Mouse (Mus musculus) spleen, adult 2 months (tissue): ENCODE data around the gene Mmp28. TPM values are rescaled to one million over a fixed set of nuclear protein-coding genes. Genes with fewer than 3 reads are reported as not detected.
A peak's percentile ranks its signal among the peaks of the same experiment; 100 is the strongest.

Source experiments
- DNase-seq, 2 experiments: peaks; one replicate each; pipeline versions ENCODE4 v3.0.0 to v3.0.0-alpha.2; 2012 to 2021; ENCODE audit warnings: low spot score in 2 of 2, low read depth in 1 of 2
- H3K27ac ChIP-seq: fragments of 200-500 bp; 2 replicates; pipeline ENCODE4 v1.5.1; 2012; ENCODE audit warnings: low read length, inconsistent platforms; ENCODE audit not compliant: insufficient read depth
- H3K27me3 ChIP-seq: fragments of 200-500 bp; 2 replicates; pipeline ENCODE4 v1.6.1; 2012; ENCODE audit warnings: mild to moderate bottlenecking, moderate library complexity, low read length, inconsistent platforms; ENCODE audit not compliant: control insufficient read depth, insufficient read depth
- H3K36me3 ChIP-seq: fragments of 200-500 bp; 2 replicates; pipeline ENCODE4 v1.6.1; 2012; ENCODE audit warnings: mild to moderate bottlenecking, low read length, inconsistent platforms; ENCODE audit not compliant: control insufficient read depth, insufficient read depth
- H3K4me1 ChIP-seq: fragments of 200-500 bp; 2 replicates; pipeline ENCODE4 v1.6.1; 2011; ENCODE audit warnings: inconsistent platforms; ENCODE audit not compliant: control insufficient read depth, insufficient read depth, insufficient read length
- H3K4me3 ChIP-seq: fragments of 200-500 bp; 2 replicates; pipeline ENCODE4 v1.5.1; 2011; ENCODE audit warnings: mild to moderate bottlenecking, inconsistent platforms; ENCODE audit not compliant: insufficient read depth, insufficient read length; ENCODE audit errors: extremely low read depth
- CTCF ChIP-seq: fragments of 200-500 bp; IDR thresholded peaks from 2 replicates; pipeline ENCODE4 v1.5.1; 2011; ENCODE audit warnings: mild to moderate bottlenecking, inconsistent platforms; ENCODE audit not compliant: insufficient read depth, insufficient read length, insufficient replicate concordance; ENCODE audit errors: extremely low read depth
- POLR2A ChIP-seq: fragments of 200-500 bp; IDR thresholded peaks from 2 replicates; pipeline ENCODE4 v1.6.1; 2011; ENCODE audit warnings: low read depth, low read length, inconsistent platforms
- WGBS: fragments of 180-500 bp; shearing (Covaris S2); methylation state at CpG from one replicate; pipeline ENCODE4 v1.1.7; 2018; 5-methylcytosine and 5-hydroxymethylcytosine counted together
- polyA plus RNA-seq: library from polyadenylated mRNA; depleted of rRNA; stranded (reverse); fragments of >200 nt; gene quantifications from 2 replicates; pipeline ENCODE4 v1.2.3, GENCODE M21; 2012

The Mmp28 gene
- polyA plus RNA-seq, 1 experiment = 6.3 TPM

DNA sequence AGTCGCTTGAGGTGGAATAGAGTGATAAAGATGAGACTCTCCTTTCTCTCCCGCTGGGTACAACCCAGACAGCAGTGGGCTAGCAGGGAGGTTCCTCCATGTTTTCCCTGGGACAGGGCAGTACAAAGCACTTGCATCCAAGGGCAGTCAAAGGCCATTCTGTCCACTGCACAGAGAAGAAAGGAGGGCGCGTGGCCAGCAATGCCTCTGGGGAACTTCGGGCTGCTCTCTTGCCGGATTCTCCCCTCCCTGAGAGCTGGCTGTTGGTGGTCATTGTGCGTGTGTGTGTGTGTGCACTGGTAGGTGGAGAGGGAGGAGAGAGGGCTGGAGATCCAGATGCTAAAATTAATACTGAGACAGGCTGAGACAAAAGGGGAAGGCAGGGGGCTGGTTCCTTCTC lies 21.6 kb downstream of the Mmp28 start:
- Histone ChIP-seq H3K36me3 (no peaks in the 10 kb centered on the region), H3K27ac (no peak overlapping the region), H3K4me3 (no peak overlapping the region), H3K4me1 (peaks cover 5% of the 10 kb centered on the region; the same call in 1 of the 2 replicates), H3K27me3 (no peaks in the 10 kb centered on the region; the same call in 1 of the 2 replicates)
- no peak for DNase-seq
- 69% methylated on average over 7 of the region's 7 CpGs for WGBS
- TF ChIP-seq CTCF (no peak), POLR2A (no peak)

- H3K4me1 ChIP-seq = peaks cover 5% of the 10 kb centered on the region; the same call in 1 of the 2 replicates
- TF ChIP-seq CTCF (peak; percentile 99), POLR2A (peak; percentile 19; the same call in 1 of the 2 replicates)
- under 1% methylated on average over 64 of the region's 75 CpGs for WGBS
- no peak overlapping the region; the same call in 1 of the 2 replicates for H3K27ac ChIP-seq
- H3K4me3 ChIP-seq = peak overlapping the region; percentile 68
- peak; percentile 83 to 84 for DNase-seq
- no peaks in the 10 kb centered on the region; the same call in 1 of the 2 replicates for H3K27me3 ChIP-seq
- H3K36me3 ChIP-seq = no peaks in the 10 kb centered on the region
Observed at GRCm38 (mm10) chr11:83440081-83441064, 22.5 kb downstream of the Mmp28 start.

GRCm38 (mm10) chr11:83439426-83440060 lies 23.3 kb downstream of the Mmp28 start:
- 18% methylated on average over 11 of the region's 11 CpGs for WGBS

DNA sequence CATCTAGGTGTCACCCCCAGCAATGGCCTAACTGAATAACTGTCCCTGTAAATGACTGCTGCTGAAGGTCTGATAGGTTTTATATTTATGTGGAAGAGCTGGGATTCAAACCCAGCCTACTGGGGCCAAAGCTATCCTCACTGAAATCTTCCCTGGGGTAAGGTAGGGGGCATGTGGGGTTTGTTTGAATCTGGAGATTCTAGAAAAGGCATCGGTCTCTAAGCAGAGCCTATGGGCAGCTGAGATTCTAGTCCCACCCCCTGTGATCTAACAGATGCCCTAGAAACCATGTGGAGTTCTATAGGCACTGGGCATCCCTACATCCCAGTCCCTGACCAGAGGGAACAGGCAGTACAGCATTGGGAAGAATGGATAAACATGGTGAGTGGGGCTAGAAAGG lies 25.5 kb downstream of the Mmp28 start, which contains the start of gene 1700020L24Rik:
Gene 1700020L24Rik (plus strand): TSS at position 301 of the 400 bp plus-strand sequence.
- no peaks in the 10 kb centered on the region for H3K4me1 ChIP-seq
- TF ChIP-seq POLR2A (no peak), CTCF (no peak)
- H3K27me3 ChIP-seq = no peaks in the 10 kb centered on the region
- no peak within 1 kb of the TSS for H3K4me3 ChIP-seq
- no peak within 1 kb of the TSS for H3K27ac ChIP-seq
- 92% methylated on average over 1 of the region's 1 CpGs for WGBS
- H3K36me3 ChIP-seq = no peaks in the 10 kb centered on the region
- no peak for DNase-seq

More at GRCm38 (mm10) chr11:83439426-83440060, 23.3 kb downstream of the Mmp28 start:
- H3K27me3 ChIP-seq = no peaks in the 10 kb centered on the region; the same call in 1 of the 2 replicates
- H3K36me3 ChIP-seq = no peaks in the 10 kb centered on the region
- no peak for DNase-seq
- TF ChIP-seq POLR2A = no peak
- no peak for TF ChIP-seq CTCF
- 0 out of 2 replicates have a peak, but pooled peaks cover under 1% of the 10 kb centered on the region for H3K4me1 ChIP-seq
- H3K27ac ChIP-seq = no peak overlapping the region
- H3K4me3 ChIP-seq = peak overlapping the region; percentile 68; the same call in 1 of the 2 replicates

DNA sequence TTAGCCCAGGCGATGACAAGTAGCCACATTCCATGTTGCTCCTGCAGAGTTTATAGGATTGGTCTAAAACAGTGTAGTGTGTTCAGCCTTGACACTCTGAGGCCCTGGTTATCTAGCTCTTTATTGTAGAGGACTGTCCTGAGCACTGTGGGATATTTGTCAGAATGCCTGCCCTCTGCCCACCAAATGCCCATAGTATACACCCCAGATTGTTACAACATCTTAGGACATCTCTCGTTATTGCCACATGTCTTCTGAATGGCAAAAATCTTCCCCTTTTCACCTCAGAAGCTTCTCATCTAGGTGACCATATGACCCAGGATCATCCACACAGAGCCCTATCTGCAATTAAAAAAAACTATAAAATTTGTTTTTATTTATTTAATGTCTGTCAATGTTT lies 30.3 kb downstream of the Mmp28 start:
- Histone ChIP-seq H3K27me3 (peaks cover 6% of the 10 kb centered on the region; the same call in 1 of the 2 replicates), H3K27ac (no peak overlapping the region), H3K4me3 (no peak overlapping the region), H3K4me1 (no peaks in the 10 kb centered on the region), H3K36me3 (no peaks in the 10 kb centered on the region)
- DNase-seq = no peak
- no peak for TF ChIP-seq POLR2A
- no peak for TF ChIP-seq CTCF
- 85% methylated on average over 2 of the region's 2 CpGs for WGBS

DNA sequence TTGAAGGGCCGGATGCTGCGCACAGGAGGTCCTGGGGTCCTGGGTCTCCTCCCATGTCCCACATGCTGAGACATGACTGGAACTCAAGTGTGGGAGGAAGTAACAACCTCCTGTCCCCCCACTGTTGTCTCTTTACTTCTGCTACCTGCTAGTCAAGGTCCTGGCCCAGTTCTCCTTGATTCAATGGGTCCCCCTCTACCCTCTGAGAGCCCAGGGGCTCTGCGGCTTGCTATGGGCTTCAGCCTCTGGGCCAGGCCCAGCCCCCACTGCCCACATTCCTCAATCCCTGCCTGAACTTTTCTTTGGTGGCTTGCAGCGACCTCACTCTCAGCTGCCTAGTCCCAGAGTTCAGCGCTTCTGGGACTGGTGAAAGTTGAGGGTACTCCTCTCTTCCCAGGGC lies 33.5 kb downstream of the Mmp28 start, which contains the start of gene Gas2l2:
Gene Gas2l2 (minus strand): TSS at position 101 of the 400 bp plus-strand sequence.
- H3K4me3 ChIP-seq = no peak within 1 kb of the TSS
- 83% methylated on average over 5 of the region's 5 CpGs for WGBS

More for the DNA sequence above, 33.5 kb downstream of the Mmp28 start, which contains the start of gene Gas2l2:
- H3K27ac ChIP-seq = no peak within 1 kb of the TSS
- no peak for DNase-seq
- H3K36me3 ChIP-seq = no peaks in the 10 kb centered on the region
- TF ChIP-seq POLR2A (no peak), CTCF (no peak)
- H3K27me3 ChIP-seq = peaks cover 8% of the 10 kb centered on the region
- peaks cover 3% of the 10 kb centered on the region; the same call in 1 of the 2 replicates for H3K4me1 ChIP-seq
